Mouse (Mus musculus) heart, postnatal 0 days (tissue): Measurements from ENCODE around the gene Parp11. TPM values are rescaled to one million over a fixed set of nuclear protein-coding genes. Genes with fewer than 3 reads are reported as not detected.
"Not testable (repeated sequence)": the region's sequence is repeated elsewhere in the genome, so short reads cannot be mapped to it uniquely, and the experiment has no call there.

ENCODE experiments used
- ATAC-seq: fragments of 200-750 bp; cut with Nextera tagmentation; 2 replicates; pipeline ENCODE4 v1.8.0; 2017; ENCODE audit warnings: low read depth, moderate number of reproducible peaks, moderate library complexity; ENCODE audit not compliant: insufficient read depth
- DNase-seq: peaks from one replicate; pipeline ENCODE4 v3.0.0-alpha.2; 2016; ENCODE audit warnings: low spot score
- H3K27ac ChIP-seq: fragments of 300-500 bp; sonication (generic); 2 replicates; pipeline ENCODE4 v1.5.1; 2014; ENCODE audit warnings: low read depth, mild to moderate bottlenecking
- H3K27me3 ChIP-seq: fragments of 300-500 bp; sonication (generic); 2 replicates; pipeline ENCODE4 v1.6.1; 2014; ENCODE audit warnings: low read length, mixed read lengths; ENCODE audit not compliant: control insufficient read depth, insufficient read depth
- H3K36me3 ChIP-seq: fragments of 300-500 bp; sonication (generic); replicated peaks from 2 replicates; pipeline ENCODE4 v1.6.1; 2014; ENCODE audit warnings: low read length, mixed read lengths; ENCODE audit not compliant: control insufficient read depth, insufficient read depth
- H3K4me1 ChIP-seq: fragments of 300-500 bp; sonication (generic); 2 replicates; pipeline ENCODE4 v1.6.1; 2014; ENCODE audit warnings: antibody characterized with exemption; ENCODE audit not compliant: control insufficient read depth, insufficient read depth
- H3K4me2 ChIP-seq: fragments of 300-500 bp; sonication (generic); 2 replicates; pipeline ENCODE4 v1.6.1; 2014; ENCODE audit warnings: low read depth, mild to moderate bottlenecking, low read length, moderate library complexity
- H3K4me3 ChIP-seq: fragments of 300-500 bp; sonication (generic); 2 replicates; pipeline ENCODE4 v1.5.1; 2014; ENCODE audit warnings: low read depth, low read length
- H3K9ac ChIP-seq: fragments of 300-500 bp; sonication (generic); replicated peaks from 2 replicates; pipeline ENCODE4 v1.6.1; 2014; ENCODE audit warnings: low read depth, low read length, mixed read lengths
- H3K9me3 ChIP-seq: fragments of 300-500 bp; sonication (generic); replicated peaks from 2 replicates; pipeline ENCODE4 v1.6.1; 2016; ENCODE audit warnings: low read length; ENCODE audit not compliant: control insufficient read depth
- CTCF ChIP-seq: IDR thresholded peaks from 2 replicates; pipeline ENCODE4 v1.5.1; 2016; ENCODE audit warnings: antibody characterized with exemption, control low read depth, low read depth
- EP300 ChIP-seq: IDR thresholded peaks from 2 replicates; pipeline ENCODE4 v1.6.1; 2016; ENCODE audit warnings: antibody characterized with exemption, low read depth
- WGBS: fragments of 180-500 bp; shearing (Covaris S2); extraction: QIAGEN DNeasy Blood & Tissue Kit; methylation state at CpG from one replicate; pipeline ENCODE4 v1.1.7; 2014; 5-methylcytosine and 5-hydroxymethylcytosine counted together
- polyA plus RNA-seq: library from polyadenylated mRNA; unstranded; fragments of >200 nt; fragmentation: Nextera tagmentation; extraction: Ambion mirVana; gene quantifications from 2 replicates; pipeline ENCODE4 v1.2.1, GENCODE M21; 2015
- total RNA-seq: library from RNA; depleted of rRNA; stranded (reverse); fragments of >200 nt; gene quantifications from 2 replicates; pipeline ENCODE4 v1.2.3, GENCODE M21; 2014; ENCODE audit warnings: low replicate concordance

The Parp11 gene
- total and polyA plus RNA-seq, 2 experiments from 2014 or later, result 7.6 to 8.8 TPM

- H3K36me3 ChIP-seq, result peaks cover 1% of the 10 kb centered on the region; the same call in 1 of the 2 replicates
- ATAC-seq (no peak), DNase-seq (no peak)
- no peak overlapping the region for H3K4me3 ChIP-seq
- no peak overlapping the region for H3K27ac ChIP-seq
- 72% methylated on average over 18 of the region's 18 CpGs for WGBS
- no peaks in the 10 kb centered on the region for H3K4me1 ChIP-seq
- H3K9ac ChIP-seq, result no peak overlapping the region
- no peaks in the 10 kb centered on the region for H3K9me3 ChIP-seq
- H3K27me3 ChIP-seq, result no peaks in the 10 kb centered on the region
- TF ChIP-seq CTCF, result no peak
- TF ChIP-seq EP300, result no peak
- no peak overlapping the region for H3K4me2 ChIP-seq
These were observed 50.4 kb downstream of the Parp11 start for GRCm38 (mm10) chr6:127496841-127497656.

- H3K4me3 ChIP-seq, result no peak overlapping the region
- WGBS, result 54% methylated on average over 9 of the region's 9 CpGs
- TF ChIP-seq CTCF, result no peak
- TF ChIP-seq EP300, result no peak
- DNase-seq (no peak), ATAC-seq (no peak)
- no peaks in the 10 kb centered on the region for H3K27me3 ChIP-seq
- H3K27ac ChIP-seq, result no peak overlapping the region
- no peak overlapping the region for H3K4me2 ChIP-seq
- no peaks in the 10 kb centered on the region for H3K4me1 ChIP-seq
- H3K9me3 ChIP-seq, result no peaks in the 10 kb centered on the region
- H3K9ac ChIP-seq, result no peak overlapping the region
- H3K36me3 ChIP-seq, result no peaks in the 10 kb centered on the region
These were observed 53.5 kb downstream of the Parp11 start for GRCm38 (mm10) chr6:127500119-127500518.

GRCm38 (mm10) chr6:127500806-127501205 lies 54.2 kb downstream of the Parp11 start:
- Histone ChIP-seq H3K9ac (no peak overlapping the region), H3K9me3 (no peaks in the 10 kb centered on the region), H3K27ac (no peak overlapping the region), H3K36me3 (no peaks in the 10 kb centered on the region), H3K4me1 (no peaks in the 10 kb centered on the region), H3K4me2 (no peak overlapping the region), H3K4me3 (no peak overlapping the region), H3K27me3 (no peaks in the 10 kb centered on the region)
- TF ChIP-seq CTCF, result no peak
- TF ChIP-seq EP300, result no peak
- no peak for ATAC-seq
- WGBS, result 63% methylated on average over 3 of the region's 3 CpGs
- DNase-seq, result no peak

GRCm38 (mm10) chr6:127502530-127502929 lies 55.9 kb downstream of the Parp11 start:
- WGBS, result 52% methylated on average over 3 of the region's 3 CpGs
- no peaks in the 10 kb centered on the region for H3K9me3 ChIP-seq
- DNase-seq, result no peak

GRCm38 (mm10) chr6:127513776-127514175 lies 67.1 kb downstream of the Parp11 start:
- H3K36me3 ChIP-seq, DNase-seq, H3K9me3 ChIP-seq, H3K4me1 ChIP-seq, H3K4me2 ChIP-seq, H3K4me3 ChIP-seq, H3K9ac ChIP-seq, H3K27me3 ChIP-seq, H3K27ac ChIP-seq, ATAC-seq: not testable (repeated sequence)
- 90% methylated on average over 5 of the region's 12 CpGs for WGBS

More at GRCm38 (mm10) chr6:127502530-127502929, 55.9 kb downstream of the Parp11 start:
- H3K4me3 ChIP-seq, result no peak overlapping the region
- H3K27me3 ChIP-seq, result no peaks in the 10 kb centered on the region
- no peak overlapping the region for H3K4me2 ChIP-seq
- no peaks in the 10 kb centered on the region for H3K4me1 ChIP-seq
- no peak overlapping the region for H3K9ac ChIP-seq
- no peak for ATAC-seq
- no peaks in the 10 kb centered on the region for H3K36me3 ChIP-seq
- TF ChIP-seq EP300 (no peak), CTCF (peak; percentile 68)
- H3K27ac ChIP-seq, result no peak overlapping the region

- TF ChIP-seq CTCF, result no peak
- no peak for TF ChIP-seq EP300
- no peaks in the 10 kb centered on the region for H3K9me3 ChIP-seq
- WGBS, result 55% methylated on average over 8 of the region's 8 CpGs
- no peak overlapping the region for H3K4me2 ChIP-seq
- H3K27me3 ChIP-seq, result no peaks in the 10 kb centered on the region
- no peak overlapping the region for H3K27ac ChIP-seq
- no peak for ATAC-seq
- no peaks in the 10 kb centered on the region for H3K36me3 ChIP-seq
- no peaks in the 10 kb centered on the region for H3K4me1 ChIP-seq
- no peak overlapping the region for H3K4me3 ChIP-seq
- DNase-seq, result no peak
- no peak overlapping the region for H3K9ac ChIP-seq
These were observed 74.5 kb downstream of the Parp11 start for GRCm38 (mm10) chr6:127521176-127521575.
